Mouse (Mus musculus) layer of hippocampus, adult 18-20 months (tissue): ENCODE measurements at regions not wholly inside any gene's neighbourhood (a gene's known extent, or its start where the extent isn't known, plus 50 kb on each side); places are given as distances from the start of the nearest gene placed in this dataset.

Experiments used
- DNase-seq, 2 experiments: peaks; one replicate each; pipeline ENCODE4 v3.0.0; 2022; ENCODE audit warnings: low spot score in 2 of 2

DNA sequence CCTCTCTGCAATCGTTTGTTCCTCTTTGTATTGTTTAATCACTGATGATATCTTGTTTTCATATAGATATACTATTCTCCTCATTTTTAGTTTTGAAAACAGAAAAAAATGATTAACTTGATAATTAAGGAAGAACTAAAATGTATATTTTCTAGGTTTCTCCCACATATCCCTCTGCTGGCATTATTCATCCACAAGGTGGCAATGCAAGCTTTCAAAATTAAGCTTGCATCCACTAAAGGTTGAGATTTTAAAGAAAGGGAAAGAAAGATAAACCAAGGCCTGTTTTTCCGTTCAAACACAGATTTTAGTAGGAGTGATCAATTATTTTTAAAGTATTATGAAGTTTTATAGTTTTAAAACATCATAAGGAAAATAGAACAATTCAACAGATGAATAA is 135.1 kb upstream of the Cldn34c4 start:
- peak in 1 of 2 experiments; percentile 1 for DNase-seq

DNA sequence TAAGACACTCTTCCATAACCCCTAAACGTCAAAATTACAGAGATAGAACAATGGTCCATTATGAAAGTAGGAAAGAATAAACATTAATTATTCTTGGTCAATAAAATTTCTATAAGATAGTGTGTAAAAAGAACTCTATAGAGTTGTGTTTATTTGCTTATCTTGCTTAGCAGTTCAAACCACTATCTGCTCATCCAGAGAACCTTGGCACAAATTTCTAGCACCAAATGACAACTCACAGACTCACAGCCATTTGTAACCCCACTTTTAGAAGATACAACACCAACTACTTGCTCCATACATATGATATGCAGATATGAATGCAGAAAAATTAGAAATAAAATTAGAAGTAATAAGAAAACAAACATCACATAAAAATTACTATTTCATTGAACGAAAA is 107.7 kb upstream of the Cldn34c4 start:
- no peak for DNase-seq
